Mouse (Mus musculus): Measurements from ENCODE around the gene Galnt10. TPM values are rescaled to one million over a fixed set of nuclear protein-coding genes. Genes with fewer than 3 reads are reported as not detected.

The Galnt10 gene
- total RNA-seq, 2 experiments from 2014 or later = 9.4 to 9.9 TPM

DNA sequence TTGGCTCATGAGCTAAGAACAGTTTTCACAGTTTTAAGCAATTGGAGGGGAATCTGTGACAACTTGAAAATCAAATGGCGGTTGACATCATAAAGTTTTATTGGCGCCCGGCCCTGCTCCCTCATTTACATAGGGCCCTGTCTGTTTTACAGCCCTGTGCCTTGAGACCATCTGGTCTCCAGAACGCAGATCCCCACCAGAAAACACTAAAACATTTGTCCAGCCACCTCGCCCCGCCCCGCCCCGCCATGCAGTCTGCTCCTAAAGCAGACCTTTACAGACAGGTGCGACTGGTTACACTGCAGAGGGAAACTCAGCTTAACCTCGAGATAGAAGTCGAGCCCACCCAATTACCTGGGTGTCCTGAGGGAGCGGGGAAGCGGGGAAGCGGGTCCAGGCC, 134.6 kb downstream of the Galnt10 start:
- no peak for DNase-seq (ENCODE audit: low spot score in 2 of 2)

- DNase-seq (ENCODE audit: low spot score in 2 of 2) = peak; percentile 57 to 59
Measured at GRCm38 (mm10) chr11:57786616-57787418, 141.6 kb downstream of the Galnt10 start.

DNA sequence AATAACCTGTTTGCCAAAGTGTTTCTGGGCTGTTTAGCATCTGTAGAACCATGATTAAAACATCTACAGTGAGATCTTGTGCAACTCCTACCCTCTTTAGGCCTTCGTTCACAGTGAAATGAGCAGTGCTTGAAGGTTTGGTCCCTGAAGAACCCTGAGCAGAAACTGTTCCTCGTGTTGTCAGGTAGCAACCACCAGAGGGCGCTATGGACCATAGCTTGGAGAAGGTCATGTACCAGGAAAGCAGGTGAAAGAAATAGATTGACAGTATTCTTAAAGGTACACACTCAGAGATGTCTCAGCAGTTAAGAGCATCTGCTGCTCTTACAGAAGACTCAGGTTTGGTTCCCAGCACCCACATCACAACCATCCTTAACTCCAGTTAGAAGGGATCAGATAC, 142.7 kb downstream of the Galnt10 start:
- DNase-seq (ENCODE audit: low spot score in 2 of 2) = no peak

- no peak for DNase-seq (ENCODE audit: low spot score in 2 of 2)
Measured at GRCm38 (mm10) chr11:57790866-57791535, 145.8 kb downstream of the Galnt10 start.

GRCm38 (mm10) chr11:57795086-57795485, 149.8 kb downstream of the Galnt10 start:
- DNase-seq (ENCODE audit: low spot score in 2 of 2) = no peak

DNA sequence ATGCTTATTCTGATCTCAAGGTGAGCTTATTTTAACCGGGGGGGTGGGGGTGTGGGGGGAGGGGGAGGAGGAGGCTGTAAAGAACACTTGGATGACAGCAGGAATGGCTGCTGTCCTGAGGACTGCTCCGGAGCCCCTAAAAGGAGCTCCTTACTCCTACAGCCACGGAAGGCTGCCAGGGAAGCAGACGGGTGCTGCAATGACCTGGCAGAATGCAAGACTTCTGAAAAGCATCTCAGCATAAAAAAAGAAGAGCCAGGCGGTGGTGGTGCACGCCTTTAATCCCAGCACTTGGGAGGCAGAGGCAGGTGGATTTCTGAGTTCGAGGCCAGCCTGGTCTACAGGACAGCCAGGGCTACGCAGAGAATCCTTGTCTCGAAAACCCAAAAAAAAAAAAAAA, 152.6 kb downstream of the Galnt10 start:
- no peak for DNase-seq (ENCODE audit: low spot score in 2 of 2)

DNA sequence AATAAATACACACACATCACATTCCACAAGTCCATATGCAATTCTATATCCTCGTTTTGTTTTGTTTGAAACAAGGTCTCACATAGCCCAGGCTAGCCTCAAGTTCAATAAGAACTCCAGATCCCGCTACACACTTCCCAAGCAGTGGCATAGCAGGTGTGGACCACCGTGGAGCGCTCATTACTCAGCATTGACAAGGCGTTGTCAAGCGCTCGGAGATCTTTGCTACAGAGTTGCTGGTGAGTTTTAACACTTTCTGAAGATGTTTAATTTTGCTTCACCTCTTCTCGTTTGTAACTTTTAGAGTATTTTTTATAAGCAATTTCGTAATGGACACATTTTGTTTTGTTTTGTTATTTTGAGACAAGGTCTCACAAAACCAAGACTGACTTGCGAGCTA, 154.2 kb downstream of the Galnt10 start:
- DNase-seq (ENCODE audit: low spot score in 2 of 2) = no peak

- no peak for DNase-seq (ENCODE audit: low spot score in 2 of 2)
Measured at GRCm38 (mm10) chr11:57800266-57800951, 155.2 kb downstream of the Galnt10 start.

DNA sequence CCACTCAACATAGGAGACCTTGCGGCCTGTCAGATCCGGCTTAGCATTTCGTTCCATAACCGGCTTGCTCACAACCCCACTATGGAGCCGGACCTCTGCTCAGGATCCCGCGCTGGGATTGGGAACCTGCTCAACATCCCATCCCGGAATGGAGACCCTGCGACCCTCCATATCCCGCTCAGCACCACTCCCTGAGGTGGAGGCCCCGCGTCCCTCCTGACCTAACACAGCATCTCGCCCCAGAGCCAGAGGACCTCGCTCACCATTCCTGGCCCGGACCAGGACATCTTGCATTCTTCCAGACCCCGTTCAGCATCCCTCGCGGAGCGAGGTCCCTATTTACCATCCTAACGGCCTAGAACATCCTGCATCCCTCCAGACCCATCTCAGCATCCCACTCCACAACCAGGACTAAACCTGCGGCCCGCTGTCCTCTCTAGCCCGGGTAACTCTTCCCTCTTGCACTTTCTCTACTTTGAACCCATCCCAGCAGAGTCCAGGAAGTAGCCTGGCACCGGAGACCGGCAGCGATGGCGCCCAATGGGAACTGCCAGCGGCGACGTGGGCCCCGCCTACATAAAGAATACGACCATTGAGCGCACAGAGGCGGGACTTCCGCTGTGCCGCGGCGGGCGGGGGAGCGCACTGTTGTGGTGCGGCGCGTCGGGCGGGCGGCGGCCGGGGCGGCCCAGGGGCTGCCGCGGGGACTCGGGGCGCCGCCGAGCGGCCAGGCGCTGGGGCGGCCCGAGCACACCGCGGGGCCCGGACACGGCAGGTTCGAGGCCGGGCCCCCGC, 155.9 kb downstream of the Galnt10 start, which contains the start of gene Sap30l:
Gene Sap30l, plus strand, starts transcription at position 667 of the 795 bp plus-strand sequence.
- peak; percentile 94 to 98 for DNase-seq (ENCODE audit: low spot score in 2 of 2)

GRCm38 (mm10) chr11:57801766-57802510, 156.7 kb downstream of the Galnt10 start:
- peak; percentile 41 for DNase-seq (ENCODE audit: low spot score in 2 of 2)

DNA sequence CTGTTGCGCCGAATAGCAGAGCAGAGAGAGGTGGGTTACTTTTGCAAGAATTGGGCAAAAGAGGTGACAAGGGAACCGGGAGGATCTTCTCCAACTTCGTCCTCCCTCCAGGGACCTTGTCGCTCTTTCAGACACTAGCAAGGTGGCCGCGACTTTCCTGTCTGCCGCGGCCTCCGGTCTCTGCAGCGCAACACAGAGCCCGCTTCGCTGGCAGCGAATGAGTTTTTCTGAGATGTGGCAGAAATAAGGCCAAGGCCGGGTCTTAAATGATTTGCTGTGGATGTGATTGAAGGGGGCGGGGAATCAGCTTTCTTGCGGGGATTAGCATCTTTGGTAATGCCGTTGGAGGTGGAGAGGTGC, 157.2 kb downstream of the Galnt10 start:
- peak in 1 of 2 experiments; percentile 24 for DNase-seq (ENCODE audit: low spot score in 2 of 2)

GRCm38 (mm10) chr11:57805047-57805446, 159.8 kb downstream of the Galnt10 start:
- DNase-seq (ENCODE audit: low spot score in 2 of 2) = no peak

GRCm38 (mm10) chr11:57809017-57809731, 163.9 kb downstream of the Galnt10 start:
- DNase-seq (ENCODE audit: low spot score in 2 of 2) = no peak

GRCm38 (mm10) chr11:57809732-57810098, 164.5 kb downstream of the Galnt10 start:
- DNase-seq (ENCODE audit: low spot score in 2 of 2) = no peak

- no peak for DNase-seq (ENCODE audit: low spot score in 2 of 2)
Measured at GRCm38 (mm10) chr11:57811006-57811405, 165.8 kb downstream of the Galnt10 start.

DNA sequence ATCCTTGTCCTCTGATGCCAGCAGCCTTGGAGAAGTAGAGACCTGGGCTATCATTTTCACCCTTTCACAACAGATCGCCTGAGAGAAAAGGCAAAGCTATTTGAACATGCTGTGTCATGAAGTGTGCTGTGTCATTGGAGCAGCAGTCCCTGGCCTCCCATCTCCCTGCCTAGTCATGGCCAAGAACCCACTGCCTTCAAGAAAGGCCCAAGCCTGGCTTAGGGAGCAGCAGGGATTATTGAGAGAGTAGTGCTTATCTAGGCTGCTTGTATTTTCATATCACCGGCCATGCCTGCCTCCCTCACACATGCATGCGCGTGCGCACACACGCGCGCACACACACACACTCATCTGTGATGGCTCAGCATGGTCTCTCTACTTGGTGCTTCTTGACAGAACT, 167.0 kb downstream of the Galnt10 start:
- DNase-seq (ENCODE audit: low spot score in 2 of 2) = no peak

DNA sequence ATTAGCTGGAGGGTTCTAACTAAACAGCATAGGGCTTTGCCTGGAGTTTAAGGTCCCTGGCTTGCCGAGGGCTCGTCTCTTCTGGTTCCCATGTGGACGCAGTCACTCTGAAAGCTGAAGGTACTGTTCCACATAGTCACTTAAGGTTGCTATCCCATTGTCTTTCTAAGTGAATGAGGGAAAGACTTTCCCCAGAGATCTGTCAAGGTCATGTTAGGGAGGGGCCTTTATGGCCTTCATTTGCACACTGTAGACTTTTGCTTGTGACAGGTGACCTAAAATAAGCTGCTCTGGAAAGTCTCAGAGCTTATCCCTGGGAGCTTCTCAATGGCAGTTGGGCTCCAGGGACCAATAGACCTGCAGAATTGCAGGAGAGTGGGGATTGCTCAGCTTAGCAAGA, 168.4 kb downstream of the Galnt10 start:
- DNase-seq (ENCODE audit: low spot score in 2 of 2) = no peak

DNA sequence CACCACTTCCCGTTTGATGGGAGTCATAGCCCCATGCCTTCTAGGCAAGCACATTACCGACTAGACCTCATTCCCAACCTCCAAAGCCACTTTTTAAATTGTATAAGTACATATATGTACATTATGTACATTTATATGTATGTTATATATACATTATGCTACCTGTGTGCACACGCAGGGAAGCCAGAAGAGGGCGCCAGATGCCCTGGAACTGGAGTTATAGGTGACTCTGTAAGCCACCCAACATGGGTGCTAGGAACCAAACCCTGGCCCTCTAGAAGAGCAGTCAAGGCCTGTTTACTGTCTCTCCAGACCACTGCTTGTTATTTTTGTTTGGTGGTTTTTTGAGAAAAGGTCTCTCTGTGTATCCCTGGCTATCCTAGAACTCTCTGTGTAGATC, 172.9 kb downstream of the Galnt10 start:
- no peak for DNase-seq (ENCODE audit: low spot score in 2 of 2)

- DNase-seq (ENCODE audit: low spot score in 2 of 2) = peak; percentile 79 to 80
Measured at GRCm38 (mm10) chr11:57819999-57820581, 174.8 kb downstream of the Galnt10 start.

Measured in layer of hippocampus, postnatal 14 days (tissue).